Mouse (Mus musculus): Measurements from ENCODE around the gene Hectd4. TPM values are rescaled to one million over a fixed set of nuclear protein-coding genes. Genes with fewer than 3 reads are reported as not detected.
"Not testable (repeated sequence)": the region's sequence is repeated elsewhere in the genome, so short reads cannot be mapped to it uniquely, and the experiment has no call there.

The Hectd4 gene
- polyA plus RNA-seq, 1 experiment from 2014 or later: 22.6 TPM

GRCm38 (mm10) chr5:121311576-121311975 is 91.6 kb downstream of the Hectd4 start:
- no peaks in the 10 kb centered on the region for H3K27me3 ChIP-seq (ENCODE audit: control insufficient read depth, insufficient read depth, low read depth, low read length)
- H3K27ac ChIP-seq (ENCODE audit: low read length): no peak overlapping the region
- H3K4me1 ChIP-seq (ENCODE audit: control insufficient read depth, insufficient read depth, low read length): no peaks in the 10 kb centered on the region
- no peak overlapping the region for H3K4me2 ChIP-seq (ENCODE audit: low read length)
- H3K4me3 ChIP-seq (ENCODE audit: low read depth, low read length): no peak overlapping the region
- ATAC-seq: no peak
- WGBS: 98% methylated on average over 8 of the region's 8 CpGs
- H3K36me3 ChIP-seq (ENCODE audit: control insufficient read depth, insufficient read depth, low read length): peaks cover 79% of the 10 kb centered on the region
- no peaks in the 10 kb centered on the region for H3K9me3 ChIP-seq (replicated peaks; ENCODE audit: control insufficient read depth, low read length, poor library complexity, severe bottlenecking)
- H3K9ac ChIP-seq (ENCODE audit: low read depth, low read length): no peak overlapping the region

- no peak overlapping the region for H3K4me2 ChIP-seq (ENCODE audit: low read length)
- peaks cover 64% of the 10 kb centered on the region for H3K36me3 ChIP-seq (ENCODE audit: control insufficient read depth, insufficient read depth, low read length)
- H3K4me3 ChIP-seq (ENCODE audit: low read depth, low read length): no peak overlapping the region
- no peaks in the 10 kb centered on the region for H3K4me1 ChIP-seq (ENCODE audit: control insufficient read depth, insufficient read depth, low read length)
- no peaks in the 10 kb centered on the region for H3K27me3 ChIP-seq (ENCODE audit: control insufficient read depth, insufficient read depth, low read depth, low read length)
- no peak for ATAC-seq
- H3K27ac ChIP-seq (ENCODE audit: low read length): no peak overlapping the region
- no peak overlapping the region for H3K9ac ChIP-seq (ENCODE audit: low read depth, low read length)
- 90% methylated on average over 10 of the region's 10 CpGs for WGBS
- no peaks in the 10 kb centered on the region for H3K9me3 ChIP-seq (replicated peaks; ENCODE audit: control insufficient read depth, low read length, poor library complexity, severe bottlenecking)
Measured at GRCm38 (mm10) chr5:121313764-121314474, 93.9 kb downstream of the Hectd4 start.

GRCm38 (mm10) chr5:121326079-121326805 is 106.2 kb downstream of the Hectd4 start:
- no peak for ATAC-seq
- Histone ChIP-seq H3K4me3 (ENCODE audit: low read depth, low read length) (no peak overlapping the region), H3K9ac (ENCODE audit: low read depth, low read length) (no peak overlapping the region), H3K9me3 (replicated peaks; ENCODE audit: control insufficient read depth, low read length, poor library complexity, severe bottlenecking) (no peaks in the 10 kb centered on the region), H3K4me1 (ENCODE audit: control insufficient read depth, insufficient read depth, low read length) (no peaks in the 10 kb centered on the region), H3K27ac (ENCODE audit: low read length) (no peak overlapping the region), H3K4me2 (ENCODE audit: low read length) (no peak overlapping the region), H3K27me3 (ENCODE audit: control insufficient read depth, insufficient read depth, low read depth, low read length) (no peaks in the 10 kb centered on the region), H3K36me3 (ENCODE audit: control insufficient read depth, insufficient read depth, low read length) (peaks cover 64% of the 10 kb centered on the region)
- WGBS: 89% methylated on average over 14 of the region's 14 CpGs

GRCm38 (mm10) chr5:121329333-121330058 is 109.5 kb downstream of the Hectd4 start:
- no peaks in the 10 kb centered on the region for H3K9me3 ChIP-seq (replicated peaks; ENCODE audit: control insufficient read depth, low read length, poor library complexity, severe bottlenecking)
- ATAC-seq: no peak
- H3K27ac ChIP-seq (ENCODE audit: low read length): no peak overlapping the region
- H3K9ac ChIP-seq (ENCODE audit: low read depth, low read length): no peak overlapping the region
- WGBS: 85% methylated on average over 11 of the region's 11 CpGs
- peaks cover 63% of the 10 kb centered on the region for H3K36me3 ChIP-seq (ENCODE audit: control insufficient read depth, insufficient read depth, low read length)
- no peaks in the 10 kb centered on the region for H3K27me3 ChIP-seq (ENCODE audit: control insufficient read depth, insufficient read depth, low read depth, low read length)
- no peak overlapping the region for H3K4me2 ChIP-seq (ENCODE audit: low read length)
- no peaks in the 10 kb centered on the region for H3K4me1 ChIP-seq (ENCODE audit: control insufficient read depth, insufficient read depth, low read length)
- no peak overlapping the region for H3K4me3 ChIP-seq (ENCODE audit: low read depth, low read length)

GRCm38 (mm10) chr5:121330154-121330816 is 110.3 kb downstream of the Hectd4 start:
- H3K4me2 ChIP-seq (ENCODE audit: low read length); H3K9ac ChIP-seq (ENCODE audit: low read depth, low read length); H3K4me3 ChIP-seq (ENCODE audit: low read depth, low read length); H3K9me3 ChIP-seq (replicated peaks; ENCODE audit: control insufficient read depth, low read length, poor library complexity, severe bottlenecking); H3K4me1 ChIP-seq (ENCODE audit: control insufficient read depth, insufficient read depth, low read length); H3K27me3 ChIP-seq (ENCODE audit: control insufficient read depth, insufficient read depth, low read depth, low read length): not testable (repeated sequence)
- H3K27ac ChIP-seq (ENCODE audit: low read length): 0 out of 2 replicates have a peak overlapping the region, but pooled peaks have one; percentile 37
- ATAC-seq: 0 out of 2 replicates have a peak, but pooled peaks have one; percentile 51
- 53% methylated on average over 10 of the region's 19 CpGs for WGBS
- peaks cover 59% of the 10 kb centered on the region for H3K36me3 ChIP-seq (ENCODE audit: control insufficient read depth, insufficient read depth, low read length)

GRCm38 (mm10) chr5:121331731-121332130 is 111.7 kb downstream of the Hectd4 start:
- Histone ChIP-seq H3K9ac (ENCODE audit: low read depth, low read length) (no peak overlapping the region), H3K27me3 (ENCODE audit: control insufficient read depth, insufficient read depth, low read depth, low read length) (no peaks in the 10 kb centered on the region), H3K4me2 (ENCODE audit: low read length) (no peak overlapping the region), H3K4me1 (ENCODE audit: control insufficient read depth, insufficient read depth, low read length) (no peaks in the 10 kb centered on the region), H3K9me3 (replicated peaks; ENCODE audit: control insufficient read depth, low read length, poor library complexity, severe bottlenecking) (no peaks in the 10 kb centered on the region), H3K36me3 (ENCODE audit: control insufficient read depth, insufficient read depth, low read length) (peaks cover 61% of the 10 kb centered on the region), H3K4me3 (ENCODE audit: low read depth, low read length) (no peak overlapping the region), H3K27ac (ENCODE audit: low read length) (no peak overlapping the region)
- ATAC-seq: no peak
- WGBS: 98% methylated on average over 10 of the region's 10 CpGs

- H3K4me3 ChIP-seq (ENCODE audit: low read depth, low read length): no peak overlapping the region
- H3K9me3 ChIP-seq (replicated peaks; ENCODE audit: control insufficient read depth, low read length, poor library complexity, severe bottlenecking): no peaks in the 10 kb centered on the region
- no peak overlapping the region for H3K4me2 ChIP-seq (ENCODE audit: low read length)
- H3K9ac ChIP-seq (ENCODE audit: low read depth, low read length): no peak overlapping the region
- H3K4me1 ChIP-seq (ENCODE audit: control insufficient read depth, insufficient read depth, low read length): no peaks in the 10 kb centered on the region
- WGBS: 94% methylated on average over 9 of the region's 9 CpGs
- H3K27me3 ChIP-seq (ENCODE audit: control insufficient read depth, insufficient read depth, low read depth, low read length): no peaks in the 10 kb centered on the region
- peaks cover 61% of the 10 kb centered on the region for H3K36me3 ChIP-seq (ENCODE audit: control insufficient read depth, insufficient read depth, low read length)
- no peak for ATAC-seq
- no peak overlapping the region for H3K27ac ChIP-seq (ENCODE audit: low read length)
Measured at GRCm38 (mm10) chr5:121333976-121334375, 114.0 kb downstream of the Hectd4 start.

- peaks cover 61% of the 10 kb centered on the region for H3K36me3 ChIP-seq (ENCODE audit: control insufficient read depth, insufficient read depth, low read length)
- no peak overlapping the region for H3K4me3 ChIP-seq (ENCODE audit: low read depth, low read length)
- 93% methylated on average over 5 of the region's 5 CpGs for WGBS
- H3K4me2 ChIP-seq (ENCODE audit: low read length): no peak overlapping the region
- no peaks in the 10 kb centered on the region for H3K9me3 ChIP-seq (replicated peaks; ENCODE audit: control insufficient read depth, low read length, poor library complexity, severe bottlenecking)
- H3K4me1 ChIP-seq (ENCODE audit: control insufficient read depth, insufficient read depth, low read length): no peaks in the 10 kb centered on the region
- H3K27ac ChIP-seq (ENCODE audit: low read length): no peak overlapping the region
- H3K9ac ChIP-seq (ENCODE audit: low read depth, low read length): no peak overlapping the region
- H3K27me3 ChIP-seq (ENCODE audit: control insufficient read depth, insufficient read depth, low read depth, low read length): no peaks in the 10 kb centered on the region
- no peak for ATAC-seq
Measured at GRCm38 (mm10) chr5:121334454-121334853, 114.4 kb downstream of the Hectd4 start.

All from midbrain, embryonic 16.5 days (tissue).